Mouse (Mus musculus) MEL (cell line): ENCODE measurements around the gene Gm35315.
A peak's percentile ranks its signal among the peaks of the same experiment; 100 is the strongest.

Experiments used
- CTCF ChIP-seq, 3 experiments: IDR thresholded peaks in 2 of 3; conservative IDR thresholded peaks in 1 of 3; 2 replicates each; pipeline ENCODE4 v1.5.1; 2011 to 2012; ENCODE audit warnings: low read length in 3 of 3, low read depth in 2 of 3, mild to moderate bottlenecking in 2 of 3, improper control_type of control experiment in 1 of 3, inconsistent platforms in 1 of 3, mixed read lengths in 1 of 3, moderate library complexity in 1 of 3; ENCODE audit not compliant: control insufficient read depth in 1 of 3, insufficient read depth in 1 of 3, poor library complexity in 1 of 3, severe bottlenecking in 1 of 3
- MAZ ChIP-seq: IDR thresholded peaks from 2 replicates; pipeline ENCODE4 v1.6.1; 2012; ENCODE audit warnings: low read depth, mild to moderate bottlenecking, inconsistent platforms, low read length, improper control_type of control experiment

- no peak for TF ChIP-seq CTCF (IDR thresholded peaks at IDR 0.05 in 2 of 3, conservative IDR thresholded peaks at IDR 0.05 in 1 of 3; ENCODE audit: control insufficient read depth in 1 of 3, insufficient read depth in 1 of 3, low read depth in 2 of 3, low read length in 3 of 3, poor library complexity in 1 of 3, severe bottlenecking in 1 of 3)
- TF ChIP-seq MAZ = peak; percentile 60; the same call in 1 of the 2 replicates
Observed at GRCm38 (mm10) chr5:110135293-110136086, 41.3 kb upstream of the Gm35315 start, which contains the start of gene Chfr.
